Mouse (Mus musculus): Measurements from ENCODE around the gene Rbm43.

Rbm43 gene

GRCm38 (mm10) chr2:51934574-51935334, at the start of gene Rbm43:
Rbm43 (minus strand) TSS chr2:51935163.
- DNase-seq (ENCODE audit: low read depth, low spot score) = peak; percentile 95

DNA sequence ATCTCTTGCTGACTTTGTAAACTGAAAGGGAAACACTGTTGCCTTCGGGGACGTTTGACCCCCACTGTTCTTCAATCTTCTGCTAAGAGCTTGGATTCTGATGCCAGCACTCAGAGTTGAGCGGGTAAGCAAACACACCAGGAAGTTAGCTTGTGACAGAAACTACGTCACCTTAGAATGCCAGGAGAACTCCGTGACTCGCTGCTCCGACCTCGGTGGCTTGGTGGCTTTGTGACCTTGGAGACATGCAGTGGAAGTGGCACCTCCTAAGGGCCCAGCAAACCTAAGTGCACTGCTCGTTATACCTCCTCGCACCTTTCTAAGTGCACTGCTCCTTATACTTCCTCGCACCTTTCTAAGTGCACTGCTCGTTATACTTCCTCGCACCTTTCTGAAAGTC, 47.3 kb upstream of the Rbm43 start:
- no peak for DNase-seq (ENCODE audit: low read depth, low spot score)

DNA sequence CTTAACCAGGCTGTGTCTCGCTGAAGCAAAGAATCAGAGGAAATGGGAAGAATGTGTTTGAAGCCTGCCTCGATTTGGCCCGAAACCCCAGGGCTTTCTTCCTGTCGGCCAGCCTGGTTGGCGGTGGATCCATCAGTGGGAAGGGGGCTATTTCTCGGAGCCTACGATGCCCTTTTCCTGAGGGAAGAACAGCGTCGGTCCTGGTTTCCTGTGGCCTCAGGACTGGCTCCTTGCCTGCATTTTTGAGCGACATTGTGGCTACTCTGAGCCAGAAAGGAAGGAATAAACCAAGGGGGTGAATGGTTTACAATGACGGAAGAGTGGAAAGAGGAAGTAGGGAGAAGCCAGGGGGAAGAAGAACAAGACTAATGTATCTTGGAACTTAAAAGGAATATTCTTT, 46.7 kb upstream of the Rbm43 start:
- DNase-seq (ENCODE audit: low read depth, low spot score) = no peak

- DNase-seq (ENCODE audit: low read depth, low spot score) = no peak
Observed at GRCm38 (mm10) chr2:51973410-51973968, 38.5 kb upstream of the Rbm43 start, which contains the start of gene Nmi. Nmi (minus strand) TSS chr2:51973494.

GRCm38 (mm10) chr2:51972641-51973409, 37.9 kb upstream of the Rbm43 start:
- DNase-seq (ENCODE audit: low read depth, low spot score) = peak; percentile 88

GRCm38 (mm10) chr2:51972142-51972541, 37.2 kb upstream of the Rbm43 start:
- DNase-seq (ENCODE audit: low read depth, low spot score) = peak; percentile 79

- DNase-seq (ENCODE audit: low read depth, low spot score) = no peak
Observed at GRCm38 (mm10) chr2:51970897-51971296, 35.9 kb upstream of the Rbm43 start.

DNA sequence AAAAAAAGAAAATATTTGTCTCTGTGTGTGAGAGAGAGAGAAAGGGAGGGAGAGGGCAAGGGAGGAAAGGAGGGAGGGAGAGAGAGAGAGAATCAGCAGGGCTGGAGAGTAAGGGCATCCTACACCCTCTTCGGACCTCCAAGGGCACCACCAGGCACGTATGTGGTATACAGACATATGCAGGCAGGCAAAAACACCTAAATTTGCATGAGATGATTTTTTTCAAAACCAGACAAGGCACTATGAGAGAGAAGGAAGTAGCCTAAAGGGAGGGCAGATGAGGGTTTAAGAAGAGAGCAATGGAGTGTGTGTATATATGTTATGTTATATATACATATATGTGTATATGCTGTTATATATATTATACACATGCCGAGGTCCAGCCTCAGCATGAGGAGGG, 32.3 kb upstream of the Rbm43 start:
- DNase-seq (ENCODE audit: low read depth, low spot score) = peak; percentile 22

DNA sequence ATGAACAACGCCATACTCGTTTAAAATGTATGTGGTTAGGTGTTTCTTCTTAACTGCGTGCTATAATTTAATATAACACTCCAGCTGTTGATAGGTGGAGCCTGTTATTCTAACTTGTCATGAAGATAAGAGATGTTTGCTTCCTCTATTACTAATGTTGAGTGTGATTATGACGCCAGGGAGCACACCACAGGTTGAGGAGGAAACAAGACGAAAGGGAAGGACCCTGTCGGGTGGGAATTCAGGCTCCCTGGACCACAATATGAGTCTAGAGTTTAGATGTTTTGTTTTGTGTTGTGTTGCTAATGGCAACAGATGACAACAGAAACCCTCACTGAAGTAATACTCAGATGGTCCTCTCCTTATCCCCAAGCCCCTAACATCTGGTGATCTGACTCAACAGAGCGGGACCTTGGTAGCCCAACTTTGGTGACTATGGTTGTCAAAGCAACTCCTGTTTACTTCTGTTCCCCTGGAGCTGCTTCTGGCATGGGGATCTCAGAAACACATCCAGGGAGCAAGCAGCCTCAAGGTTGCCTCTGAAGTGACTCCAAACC, 18.8 kb upstream of the Rbm43 start:
- no peak for DNase-seq (ENCODE audit: low read depth, low spot score)

DNA sequence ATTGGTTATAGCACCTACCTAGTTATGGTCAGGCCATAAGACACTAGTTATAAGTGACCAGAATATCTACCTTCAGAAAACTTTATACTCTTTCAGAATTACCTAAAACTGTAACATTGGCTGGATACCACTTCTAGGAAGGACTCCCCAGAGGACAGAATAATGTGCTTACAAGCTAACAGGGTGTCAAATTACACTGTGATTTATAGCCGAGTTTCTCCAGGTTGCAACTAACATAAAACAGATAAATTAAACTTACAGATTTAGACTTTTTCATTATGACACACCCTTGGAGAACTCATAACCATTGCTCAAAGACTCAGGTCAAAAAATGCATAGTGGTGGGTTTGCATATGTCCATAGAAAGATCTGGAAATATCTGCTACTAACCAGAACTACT, 15.9 kb upstream of the Rbm43 start:
- DNase-seq (ENCODE audit: low read depth, low spot score) = no peak

- no peak for DNase-seq (ENCODE audit: low read depth, low spot score)
Observed at GRCm38 (mm10) chr2:51948105-51948830, 13.3 kb upstream of the Rbm43 start.

DNA sequence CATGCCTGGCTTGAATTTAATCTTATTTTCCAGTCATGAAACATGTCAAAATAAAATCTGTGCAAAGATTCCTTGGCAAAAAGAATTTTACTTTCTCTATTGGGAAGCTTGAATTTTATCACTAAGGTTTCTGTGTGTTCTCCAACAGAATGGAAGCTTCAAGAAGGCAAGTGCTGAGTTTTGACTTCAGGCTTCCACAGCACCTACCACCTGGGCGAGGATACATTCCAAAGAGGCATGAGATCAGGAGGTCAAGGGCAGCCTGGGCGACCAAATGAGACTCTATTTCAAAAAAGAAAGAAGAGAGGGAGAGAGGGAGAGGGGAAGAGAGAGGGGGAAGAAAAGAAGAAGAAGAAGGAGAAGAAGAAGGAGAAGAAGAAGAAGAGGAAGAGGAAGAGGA, 10.8 kb upstream of the Rbm43 start:
- no peak for DNase-seq (ENCODE audit: low read depth, low spot score)

GRCm38 (mm10) chr2:51941832-51942231, 6.9 kb upstream of the Rbm43 start:
- DNase-seq (ENCODE audit: low read depth, low spot score) = no peak

GRCm38 (mm10) chr2:51938750-51939149, 3.8 kb upstream of the Rbm43 start:
- no peak for DNase-seq (ENCODE audit: low read depth, low spot score)

DNA sequence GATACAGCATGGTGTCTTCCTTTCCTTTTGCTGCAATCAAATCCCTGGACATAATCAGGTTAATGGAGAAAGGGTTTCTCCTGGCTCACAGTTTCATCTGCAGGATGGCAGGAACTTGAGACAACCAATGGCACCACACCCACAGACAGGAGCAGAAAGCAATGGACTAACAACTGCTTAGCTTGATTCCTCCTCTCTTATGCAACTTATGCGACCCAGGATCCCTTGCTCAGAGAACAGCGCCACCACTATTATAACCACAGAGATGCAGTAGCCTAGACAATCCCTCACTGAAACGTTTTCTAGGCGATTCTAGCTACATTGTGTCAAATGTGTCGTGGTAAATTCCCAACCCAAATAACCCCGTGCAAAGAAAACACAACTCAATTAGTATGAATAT, 2.0 kb upstream of the Rbm43 start:
- DNase-seq (ENCODE audit: low read depth, low spot score) = peak; percentile 5

GRCm38 (mm10) chr2:51936585-51936984, 1.6 kb upstream of the Rbm43 start:
- DNase-seq (ENCODE audit: low read depth, low spot score) = no peak

GRCm38 (mm10) chr2:51935921-51936320, 958 bp upstream of the Rbm43 start:
- DNase-seq (ENCODE audit: low read depth, low spot score) = peak; percentile 20

DNA sequence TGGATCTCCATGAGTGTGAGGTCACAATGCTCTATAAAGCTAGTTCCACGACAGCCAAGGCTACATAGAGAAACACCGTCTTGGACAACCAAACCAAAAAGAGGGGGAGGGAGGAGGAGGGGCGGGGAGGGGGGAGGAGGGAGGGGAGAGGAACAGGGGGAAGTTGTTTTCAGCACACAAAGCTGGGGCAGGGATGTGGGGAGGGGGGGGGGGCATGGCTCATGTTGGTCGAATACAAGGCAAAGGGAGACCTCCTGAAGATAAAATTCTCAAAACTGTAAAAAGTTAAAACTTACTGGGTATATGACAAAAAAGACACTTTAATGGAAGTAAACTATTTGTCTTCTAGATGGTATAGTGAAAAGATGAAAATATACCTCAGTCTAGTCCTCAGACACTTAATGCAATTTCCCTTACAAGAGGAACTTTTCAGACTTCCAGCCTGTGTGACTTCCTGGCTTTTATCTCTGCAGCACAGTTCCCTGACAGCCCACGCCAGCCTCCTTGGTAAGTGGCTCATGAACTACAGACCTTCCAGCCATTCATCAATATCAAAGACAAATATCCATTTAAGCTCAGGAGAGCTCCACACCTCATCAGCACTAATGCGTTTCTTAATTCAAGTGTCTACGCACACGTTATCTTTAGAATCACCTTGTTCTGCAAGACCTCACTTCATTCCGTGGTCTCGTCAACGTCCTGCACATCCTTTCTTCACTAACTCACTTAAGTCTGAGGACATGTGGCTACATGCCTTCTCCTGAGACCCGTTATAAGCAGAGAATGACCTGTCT, 1.4 kb downstream of the Rbm43 start:
- DNase-seq (ENCODE audit: low read depth, low spot score) = peak; percentile 72

GRCm38 (mm10) chr2:51931241-51931640, 3.7 kb downstream of the Rbm43 start:
- peak; percentile 52 for DNase-seq (ENCODE audit: low read depth, low spot score)

DNA sequence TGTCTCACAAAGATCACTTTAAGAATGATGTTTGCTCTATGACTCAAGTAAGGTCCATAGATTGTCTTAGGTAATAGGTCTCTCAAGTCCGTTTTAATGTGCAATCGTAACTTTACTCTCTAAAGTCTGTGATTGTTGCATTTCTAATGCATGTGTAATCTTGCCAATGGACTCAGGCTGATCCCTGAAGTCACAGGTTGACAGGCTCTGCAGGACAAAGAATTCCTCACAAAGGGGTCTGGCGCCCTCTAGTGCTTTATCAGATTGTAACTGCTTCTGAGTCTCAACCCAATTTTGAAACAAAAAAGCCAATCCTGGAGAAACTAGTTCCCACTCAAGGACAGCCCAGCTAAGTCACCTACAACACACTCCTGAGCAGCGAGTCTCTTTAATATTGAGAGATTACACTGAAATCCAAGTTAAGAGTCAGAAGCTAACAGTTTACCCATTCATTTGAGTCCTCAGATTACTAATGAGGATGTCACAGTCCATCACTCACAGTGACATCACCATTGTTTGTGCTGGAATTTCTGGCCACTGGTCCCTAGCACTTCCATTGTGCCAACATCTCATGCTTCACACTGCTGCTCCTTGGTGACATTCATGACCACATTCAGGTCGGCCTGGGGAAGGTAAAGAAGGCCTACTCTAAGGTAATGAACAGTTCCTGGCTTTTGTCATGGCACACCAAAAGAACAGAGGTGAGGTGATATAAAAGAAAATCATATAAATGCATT, 19.9 kb downstream of the Rbm43 start:
- DNase-seq (ENCODE audit: low read depth, low spot score) = peak; percentile 63
